Mouse (Mus musculus) limb, embryonic 15.5 days (tissue): Measurements from ENCODE around the gene Ccr2. TPM values are rescaled to one million over a fixed set of nuclear protein-coding genes. Genes with fewer than 3 reads are reported as not detected.
"Not testable (repeated sequence)": the region's sequence is repeated elsewhere in the genome, so short reads cannot be mapped to it uniquely, and the experiment has no call there.

ENCODE experiments used
- ATAC-seq: fragments of 200-750 bp; cut with Nextera tagmentation; 2 replicates; pipeline ENCODE4 v1.8.0; 2017; ENCODE audit warnings: low read depth, moderate TSS enrichment; ENCODE audit not compliant: insufficient number of reproducible peaks, low FRiP score, low TSS enrichment
- H3K27ac ChIP-seq: fragments of 300-500 bp; sonication (generic); 2 replicates; pipeline ENCODE4 v1.5.1; 2015; ENCODE audit warnings: moderate library complexity, mild to moderate bottlenecking, inconsistent platforms
- H3K27me3 ChIP-seq: fragments of 300-500 bp; sonication (generic); 2 replicates; pipeline ENCODE4 v1.6.1; 2015; ENCODE audit warnings: inconsistent platforms
- H3K36me3 ChIP-seq: fragments of 300-500 bp; sonication (generic); 2 replicates; pipeline ENCODE4 v1.6.1; 2015; ENCODE audit warnings: inconsistent platforms
- H3K4me1 ChIP-seq: fragments of 300-500 bp; sonication (generic); 2 replicates; pipeline ENCODE4 v1.6.1; 2015; ENCODE audit warnings: inconsistent platforms
- H3K4me2 ChIP-seq: fragments of 300-500 bp; sonication (generic); 2 replicates; pipeline ENCODE4 v1.6.1; 2015; ENCODE audit warnings: mild to moderate bottlenecking, inconsistent platforms
- H3K4me3 ChIP-seq: fragments of 300-500 bp; sonication (generic); 2 replicates; pipeline ENCODE4 v1.5.1; 2015; ENCODE audit warnings: mild to moderate bottlenecking, inconsistent platforms
- H3K9ac ChIP-seq: fragments of 300-500 bp; sonication (generic); 2 replicates; pipeline ENCODE4 v1.6.1; 2015; ENCODE audit warnings: inconsistent platforms
- H3K9me3 ChIP-seq: fragments of 300-500 bp; sonication (generic); 2 replicates; pipeline ENCODE4 v1.6.1; 2016; ENCODE audit warnings: inconsistent platforms
- WGBS: fragments of 180-500 bp; shearing (Covaris S2); methylation state at CpG from one replicate; pipeline ENCODE4 v1.1.7; 2015; 5-methylcytosine and 5-hydroxymethylcytosine counted together
- polyA plus RNA-seq: library from polyadenylated mRNA; unstranded; fragments of >200 nt; fragmentation: Nextera tagmentation; extraction: Ambion mirVana; gene quantifications from 2 replicates; pipeline ENCODE4 v1.2.1, GENCODE M21; 2015

Gene Ccr2
- polyA plus RNA-seq = 4.2 and 4.7 TPM in 2 replicates

GRCm38 (mm10) chr9:124101723-124102122 lies at the start of gene Ccr2:
Gene Ccr2 (plus strand): TSS chr9:124101950.
- 78% methylated on average over 4 of the region's 4 CpGs for WGBS
- no peaks in the 10 kb centered on the region for H3K4me1 ChIP-seq
- H3K4me2 ChIP-seq = no peak within 1 kb of the TSS
- no peaks in the 10 kb centered on the region for H3K27me3 ChIP-seq
- H3K9me3 ChIP-seq = no peaks in the 10 kb centered on the region
- H3K9ac ChIP-seq = no peak within 1 kb of the TSS
- H3K4me3 ChIP-seq = no peak within 1 kb of the TSS
- no peak within 1 kb of the TSS for H3K27ac ChIP-seq
- no peaks in the 10 kb centered on the region for H3K36me3 ChIP-seq
- no peak for ATAC-seq

DNA sequence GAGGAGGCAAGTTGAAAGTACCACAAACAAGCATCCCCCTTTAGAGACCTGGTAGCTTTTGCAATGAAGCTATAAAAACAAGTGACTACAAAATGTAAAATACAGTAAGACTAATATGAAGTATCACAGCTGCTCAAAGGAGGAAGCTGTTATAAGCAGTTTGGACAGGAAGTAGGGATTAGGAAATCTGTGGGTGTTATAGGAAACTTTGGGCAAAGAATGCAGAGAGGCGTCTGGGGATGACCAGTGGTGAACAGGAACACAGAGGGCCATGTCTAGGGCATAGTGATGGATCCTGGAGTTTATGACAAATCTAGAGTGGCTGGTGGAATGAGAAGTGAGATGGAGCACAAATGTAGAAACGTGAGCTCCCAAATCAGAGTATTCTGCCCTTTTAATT lies 48.2 kb upstream of the Ccr2 start:
- Histone ChIP-seq H3K9me3 (no peaks in the 10 kb centered on the region), H3K4me1 (no peaks in the 10 kb centered on the region), H3K4me3 (no peak overlapping the region), H3K9ac (no peak overlapping the region), H3K36me3 (no peaks in the 10 kb centered on the region), H3K4me2 (no peak overlapping the region), H3K27me3 (no peaks in the 10 kb centered on the region), H3K27ac (no peak overlapping the region)
- ATAC-seq = no peak
- 48% methylated on average over 2 of the region's 2 CpGs for WGBS

DNA sequence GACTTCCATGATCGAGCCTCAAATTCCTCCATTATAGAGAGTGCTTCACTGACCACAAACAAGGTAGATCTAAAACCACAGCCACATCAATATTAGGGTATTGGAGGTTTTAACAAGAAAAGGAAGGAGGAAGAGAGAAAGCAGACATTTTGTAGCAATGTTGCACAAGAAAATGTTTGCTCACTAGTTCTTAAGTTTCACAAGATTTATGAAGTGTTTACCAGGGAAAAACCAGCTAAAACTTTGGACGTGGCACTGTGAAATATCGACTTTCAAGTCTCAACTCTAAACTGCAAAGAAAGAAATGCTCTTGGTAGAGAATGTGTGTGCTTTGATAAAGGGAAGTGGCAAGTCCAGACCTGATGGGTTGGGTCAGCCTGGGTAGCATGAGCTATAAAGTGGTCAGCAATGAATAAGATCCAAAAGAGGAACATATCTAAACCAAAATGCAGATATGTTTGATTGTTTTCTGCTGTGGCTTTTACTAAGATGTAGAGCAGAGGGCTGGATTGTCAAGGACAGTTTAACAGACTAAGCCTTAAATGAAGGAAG lies 45.5 kb upstream of the Ccr2 start:
- no peaks in the 10 kb centered on the region for H3K4me1 ChIP-seq

DNA sequence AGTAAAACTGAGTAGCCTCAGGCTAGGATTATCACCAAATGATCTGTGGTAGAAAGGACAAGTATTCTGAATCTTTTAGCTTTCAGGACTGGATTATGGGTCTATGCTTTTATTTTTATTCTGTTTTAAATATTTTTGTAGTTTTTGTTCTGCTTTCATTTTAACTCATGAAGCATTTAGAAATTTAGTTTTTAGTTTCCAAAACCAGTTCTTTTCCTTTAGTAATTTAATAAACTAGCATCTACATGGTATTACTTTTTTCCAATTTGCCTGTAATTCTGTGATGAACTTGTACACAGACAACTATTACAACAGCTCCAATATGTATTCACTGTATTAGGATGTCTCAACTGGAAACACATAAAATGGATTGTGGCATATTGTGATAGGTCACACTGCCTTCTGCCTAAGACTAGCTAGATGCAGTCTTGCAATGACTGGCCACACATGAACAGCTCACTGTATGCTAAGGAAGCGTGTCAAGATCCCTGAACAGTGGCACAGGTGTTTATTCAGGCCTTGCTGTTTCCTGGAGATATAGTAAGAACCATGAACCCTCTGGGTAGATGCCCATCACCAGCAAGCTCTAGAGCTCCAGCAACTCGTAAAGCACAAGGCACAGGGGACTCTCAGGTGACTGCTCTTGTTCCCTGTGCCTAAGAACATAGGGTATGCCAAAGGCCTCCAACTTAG lies 41.9 kb upstream of the Ccr2 start:
- Histone ChIP-seq H3K27ac (no peak overlapping the region), H3K36me3 (no peaks in the 10 kb centered on the region), H3K4me1 (no peaks in the 10 kb centered on the region), H3K4me3 (no peak overlapping the region), H3K9ac (no peak overlapping the region), H3K4me2 (no peak overlapping the region), H3K9me3 (no peaks in the 10 kb centered on the region), H3K27me3 (no peaks in the 10 kb centered on the region)
- 48% methylated on average over 2 of the region's 2 CpGs for WGBS
- no peak for ATAC-seq

More for the DNA sequence above, 45.5 kb upstream of the Ccr2 start:
- WGBS = 50% methylated on average over 3 of the region's 3 CpGs
- no peaks in the 10 kb centered on the region for H3K9me3 ChIP-seq
- H3K4me3 ChIP-seq = no peak overlapping the region
- no peaks in the 10 kb centered on the region for H3K27me3 ChIP-seq
- no peaks in the 10 kb centered on the region for H3K36me3 ChIP-seq
- H3K4me2 ChIP-seq = no peak overlapping the region
- ATAC-seq = no peak
- H3K9ac ChIP-seq = no peak overlapping the region
- H3K27ac ChIP-seq = no peak overlapping the region

DNA sequence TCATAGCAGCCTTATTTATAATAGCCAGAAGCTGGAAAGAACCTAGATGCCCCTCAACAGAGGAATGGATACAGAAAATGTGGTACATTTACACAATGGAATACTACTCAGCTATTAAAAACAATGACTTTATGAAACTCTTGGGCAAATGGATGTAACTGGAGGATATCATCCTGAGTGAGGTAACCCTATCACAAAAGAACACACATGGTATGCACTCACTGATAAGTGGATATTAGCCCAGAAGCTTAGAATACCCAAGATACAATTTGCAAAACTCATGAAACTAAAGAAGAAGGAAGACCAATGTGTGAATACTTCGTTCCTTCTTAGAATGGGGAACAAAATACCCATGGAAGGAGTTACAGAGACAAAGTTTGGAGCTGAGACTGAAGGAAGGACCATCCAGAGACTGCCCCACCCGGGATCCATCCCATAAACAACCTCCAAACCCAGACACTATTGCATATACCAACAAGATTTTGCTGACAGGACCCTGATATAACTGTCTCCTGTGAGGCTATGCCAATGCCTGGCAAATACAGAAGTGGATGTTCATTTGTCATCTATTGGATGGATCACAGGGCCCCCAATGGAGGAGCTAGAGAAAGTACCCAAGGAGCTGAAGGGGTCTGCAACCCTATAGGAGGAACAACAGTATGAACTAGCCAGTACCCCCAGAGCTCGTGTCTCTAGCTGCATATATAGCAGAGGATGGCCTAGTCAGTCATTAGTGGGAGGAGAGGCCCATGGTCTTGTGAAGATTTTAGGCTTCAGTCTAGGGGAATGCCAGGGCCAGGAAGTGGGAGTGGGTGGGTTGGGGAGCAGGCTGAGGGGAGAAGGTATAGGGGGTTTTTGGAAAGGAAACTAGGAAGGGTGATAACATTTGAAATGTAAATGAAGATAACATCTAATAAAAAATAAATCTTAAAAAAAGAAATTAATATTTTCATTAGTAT lies 40.0 kb upstream of the Ccr2 start:
- H3K36me3 ChIP-seq, ATAC-seq, H3K9ac ChIP-seq, H3K4me1 ChIP-seq, H3K27ac ChIP-seq, H3K27me3 ChIP-seq, H3K4me2 ChIP-seq, H3K4me3 ChIP-seq, H3K9me3 ChIP-seq: not testable (repeated sequence)
- WGBS = 45% methylated on average over 3 of the region's 3 CpGs

- H3K4me2 ChIP-seq = no peak overlapping the region
- ATAC-seq = no peak
Observed at GRCm38 (mm10) chr9:124066572-124067103, 35.1 kb upstream of the Ccr2 start.

DNA sequence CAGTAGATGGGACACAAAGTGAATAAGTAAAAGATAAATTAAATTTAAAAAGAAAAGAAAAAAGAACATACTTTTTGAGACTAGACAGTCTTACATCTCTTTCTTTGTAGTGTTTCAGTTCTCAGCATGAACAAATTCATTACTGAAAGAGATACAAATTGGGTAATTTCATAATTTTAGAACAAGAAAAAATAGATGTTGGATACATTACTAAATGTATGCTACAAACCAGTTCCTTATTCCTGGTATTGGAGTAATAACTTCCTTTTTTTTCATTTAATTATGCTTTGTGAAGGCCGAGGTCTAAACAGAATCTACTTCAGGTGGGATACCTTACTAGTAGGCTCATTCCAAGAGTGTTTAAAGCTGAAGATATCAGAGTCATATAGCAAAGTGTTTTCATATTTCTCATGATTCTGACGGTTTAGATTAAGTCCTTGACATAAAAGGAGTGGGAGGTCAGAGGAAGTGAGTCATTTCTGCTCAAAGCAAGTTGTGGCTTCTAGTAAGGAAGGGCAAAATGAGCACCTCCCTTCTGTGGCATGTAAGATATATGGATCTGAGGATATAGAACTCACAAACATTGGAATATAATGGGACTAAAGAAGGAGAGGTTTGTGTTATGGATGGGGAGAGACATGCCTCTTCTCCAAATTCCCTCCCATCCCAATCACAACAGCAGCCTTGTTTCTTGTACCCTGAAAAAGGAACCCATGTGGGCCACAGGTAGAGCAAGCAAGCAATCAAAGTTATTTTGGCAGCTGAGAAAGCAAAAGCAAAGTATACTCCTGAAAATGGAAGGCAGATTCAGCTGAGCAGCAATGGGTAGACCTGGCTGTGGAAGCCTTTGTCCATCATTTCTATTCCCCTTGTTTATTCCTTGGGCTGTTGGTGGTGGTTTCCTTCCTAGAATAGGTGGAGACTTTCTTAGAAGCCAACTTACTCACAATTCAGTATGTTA lies 33.4 kb upstream of the Ccr2 start:
- Histone ChIP-seq H3K27ac (no peak overlapping the region), H3K27me3 (no peaks in the 10 kb centered on the region), H3K36me3 (no peaks in the 10 kb centered on the region), H3K4me3 (no peak overlapping the region), H3K4me2 (no peak overlapping the region), H3K9me3 (no peaks in the 10 kb centered on the region), H3K4me1 (no peaks in the 10 kb centered on the region), H3K9ac (no peak overlapping the region)
- 60% methylated on average over 2 of the region's 2 CpGs for WGBS
- ATAC-seq = no peak

More at GRCm38 (mm10) chr9:124066572-124067103, 35.1 kb upstream of the Ccr2 start:
- Histone ChIP-seq H3K27ac (no peak overlapping the region), H3K9ac (no peak overlapping the region), H3K36me3 (no peaks in the 10 kb centered on the region), H3K4me1 (no peaks in the 10 kb centered on the region), H3K9me3 (no peaks in the 10 kb centered on the region), H3K27me3 (no peaks in the 10 kb centered on the region), H3K4me3 (no peak overlapping the region)

DNA sequence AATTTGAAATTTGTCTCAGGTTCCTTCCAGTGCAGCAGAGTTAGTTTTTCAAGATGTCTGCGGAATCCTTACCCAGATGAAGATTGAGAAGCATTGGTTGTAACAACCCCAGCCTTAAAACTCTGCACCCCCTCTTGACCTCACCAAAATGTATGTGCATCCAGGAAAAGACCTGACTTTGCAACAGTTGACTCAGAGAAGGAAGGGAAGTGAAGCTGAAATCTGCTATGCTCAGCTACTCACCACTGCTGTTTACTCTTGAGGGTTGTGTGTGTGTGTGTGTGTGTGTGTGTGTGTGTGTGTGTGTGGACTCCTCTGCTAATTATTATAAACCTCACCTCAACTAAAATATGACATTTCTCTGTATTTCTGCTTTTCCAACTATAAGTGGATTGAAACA lies 30.2 kb upstream of the Ccr2 start:
- no peaks in the 10 kb centered on the region for H3K36me3 ChIP-seq
- no peaks in the 10 kb centered on the region for H3K27me3 ChIP-seq
- no peaks in the 10 kb centered on the region for H3K4me1 ChIP-seq
- H3K4me2 ChIP-seq = no peak overlapping the region
- no peak overlapping the region for H3K9ac ChIP-seq
- no peak overlapping the region for H3K4me3 ChIP-seq
- H3K9me3 ChIP-seq = no peaks in the 10 kb centered on the region
- H3K27ac ChIP-seq = no peak overlapping the region
- 83% methylated on average over 1 of the region's 1 CpGs for WGBS
- no peak for ATAC-seq

- no peak for ATAC-seq
- no peaks in the 10 kb centered on the region for H3K36me3 ChIP-seq
- no peak overlapping the region for H3K4me3 ChIP-seq
- H3K27ac ChIP-seq = no peak overlapping the region
- H3K4me1 ChIP-seq = no peaks in the 10 kb centered on the region
- 50% methylated on average over 4 of the region's 4 CpGs for WGBS
- H3K9ac ChIP-seq = no peak overlapping the region
- no peak overlapping the region for H3K4me2 ChIP-seq
- H3K9me3 ChIP-seq = no peaks in the 10 kb centered on the region
- H3K27me3 ChIP-seq = no peaks in the 10 kb centered on the region
Observed at GRCm38 (mm10) chr9:124079803-124080202, 21.9 kb upstream of the Ccr2 start.

DNA sequence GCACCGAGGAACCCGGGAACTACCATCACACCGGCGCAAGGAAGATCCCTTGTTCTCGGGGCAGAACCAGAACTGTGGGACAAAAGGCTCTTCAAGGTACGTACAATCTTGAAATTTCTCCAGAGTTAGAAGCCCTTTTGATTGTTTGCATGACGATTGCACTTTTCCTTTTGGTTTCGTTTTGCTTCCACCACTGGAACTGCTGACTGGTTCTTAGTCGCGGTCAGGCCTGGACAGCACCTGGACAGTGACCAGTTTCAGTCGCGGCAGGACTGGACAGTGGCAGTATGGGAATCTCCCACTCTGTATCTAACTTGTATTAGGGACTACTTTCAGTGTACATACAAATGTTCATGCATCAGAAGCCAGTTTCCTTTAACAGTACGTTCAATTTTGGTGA lies 21.3 kb upstream of the Ccr2 start:
- H3K27ac ChIP-seq, H3K9ac ChIP-seq, H3K27me3 ChIP-seq, H3K4me1 ChIP-seq, H3K4me2 ChIP-seq, H3K4me3 ChIP-seq, H3K9me3 ChIP-seq, ATAC-seq, H3K36me3 ChIP-seq: not testable (repeated sequence)
- WGBS = 91% methylated on average over 13 of the region's 13 CpGs

DNA sequence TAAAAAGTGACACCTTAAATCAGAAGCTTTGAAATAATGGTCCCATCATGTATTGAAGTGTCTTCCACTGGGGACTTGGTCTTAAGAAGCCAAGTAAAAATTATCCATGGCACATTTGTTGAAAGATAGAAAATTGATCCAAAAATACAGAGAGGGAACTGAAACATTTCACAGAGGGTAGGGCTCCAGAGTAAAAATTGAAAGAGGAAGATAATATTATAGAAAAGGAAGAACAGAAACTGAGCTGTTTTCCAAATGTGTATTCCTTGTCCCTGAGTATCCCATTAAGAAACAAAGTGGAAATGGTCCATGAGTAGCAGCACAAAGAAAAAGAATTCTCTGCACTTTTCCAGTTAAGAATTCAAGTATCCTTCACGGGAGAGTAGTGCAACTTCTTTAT lies 11.3 kb upstream of the Ccr2 start:
- no peaks in the 10 kb centered on the region for H3K9me3 ChIP-seq
- no peak overlapping the region for H3K9ac ChIP-seq
- WGBS = 78% methylated on average over 1 of the region's 1 CpGs
- ATAC-seq = no peak
- H3K4me2 ChIP-seq = no peak overlapping the region
- no peaks in the 10 kb centered on the region for H3K4me1 ChIP-seq
- no peak overlapping the region for H3K27ac ChIP-seq
- H3K36me3 ChIP-seq = no peaks in the 10 kb centered on the region
- H3K4me3 ChIP-seq = no peak overlapping the region
- H3K27me3 ChIP-seq = no peaks in the 10 kb centered on the region
